Mouse (Mus musculus): ENCODE measurements at regions not wholly inside any gene's neighbourhood (a gene's known extent, or its start where the extent isn't known, plus 50 kb on each side); places are given as distances from the start of the nearest gene placed in this dataset.

GRCm38 (mm10) chr10:17129391-17130163 lies 593.4 kb upstream of the Cited2 start:
- TF ChIP-seq POLR2A (IDR thresholded peaks at IDR 0.05; ENCODE audit: low read depth, low read length) (no peak), CTCF (IDR thresholded peaks at IDR 0.05; ENCODE audit: extremely low read depth, insufficient read depth, insufficient read length, insufficient replicate concordance) (no peak)

Measured in spleen, adult 2 months (tissue).